Mouse (Mus musculus) lung, postnatal 0 days (tissue): Measurements from ENCODE around the gene Bcl2l1.

ENCODE experiments used
- CTCF ChIP-seq: IDR thresholded peaks from 2 replicates; pipeline ENCODE4 v1.5.1; 2016; ENCODE audit warnings: antibody characterized with exemption, mild to moderate bottlenecking
- EP300 ChIP-seq: IDR thresholded peaks from 2 replicates; pipeline ENCODE4 v1.6.1; 2016; ENCODE audit warnings: antibody characterized with exemption, mild to moderate bottlenecking, control low read depth

DNA sequence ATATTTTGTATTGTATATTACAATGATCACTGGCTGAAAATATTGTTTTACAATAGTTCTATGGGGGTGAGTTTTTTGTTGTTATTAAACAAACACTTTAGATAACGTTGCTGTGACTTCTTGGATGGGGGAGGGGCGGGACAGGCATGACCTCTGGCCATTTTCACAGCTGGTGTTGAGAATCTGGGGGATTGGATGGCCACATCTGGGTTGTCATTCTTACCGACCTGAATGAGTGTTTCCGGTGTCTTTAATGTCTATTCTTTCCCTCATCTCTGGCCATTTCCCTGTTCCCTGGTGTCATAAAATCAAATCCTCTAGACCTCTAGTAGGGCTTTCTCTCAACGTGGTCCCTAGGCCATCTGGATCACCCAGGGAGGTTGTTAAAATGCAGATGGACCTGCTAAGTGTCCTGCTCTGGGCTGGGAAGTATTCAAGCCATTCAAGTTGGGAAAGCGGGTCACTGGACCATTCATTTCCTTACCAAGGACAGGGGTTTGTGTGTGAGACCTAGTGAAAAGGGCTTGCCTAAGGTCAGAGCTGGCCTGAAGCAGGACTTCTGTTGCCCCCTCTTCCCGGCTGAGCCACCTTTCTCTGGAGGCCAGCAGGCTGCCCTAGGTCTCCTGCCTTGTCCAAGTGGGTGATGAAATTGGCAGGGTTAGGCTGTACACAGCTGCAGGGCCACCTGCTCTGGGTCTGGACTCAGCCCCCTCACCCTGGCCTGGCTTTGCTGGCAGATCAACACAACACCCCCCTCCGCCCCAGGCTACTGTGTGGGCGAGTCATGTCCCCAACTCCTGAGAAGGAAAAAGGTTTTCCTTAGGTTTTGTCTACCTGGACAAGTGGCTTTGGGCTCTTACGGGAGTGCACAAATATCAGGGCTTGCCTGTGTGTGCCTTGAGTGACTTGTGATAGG lies 94.0 kb downstream of the Bcl2l1 start:
- TF ChIP-seq CTCF, result no peak
- no peak for TF ChIP-seq EP300
